Mouse (Mus musculus): ENCODE measurements at regions not wholly inside any gene's neighbourhood (a gene's known extent, or its start where the extent isn't known, plus 50 kb on each side); places are given as distances from the start of the nearest gene placed in this dataset.

GRCm38 (mm10) chr16:93374669-93375068 is 229.2 kb downstream of the Setd4 start:
- TF ChIP-seq CTCF (IDR thresholded peaks at IDR 0.05; ENCODE audit: low read depth): no peak
- no peak for TF ChIP-seq EP300 (IDR thresholded peaks at IDR 0.05; ENCODE audit: low read depth)
